Comparison of ENCODE assay signal across 11 mouse cellular contexts in genomic region chr13:97577081-97577785, GRCm38 (mm10).
DNase-seq lines count a peak whose midpoint lies in the region; ATAC-seq and TF ChIP-seq lines count a peak whose summit lies in the region.
"Had no signal": no experiment of that assay in that cellular context is flagged by ENCODE, and none has a peak within 500 bp of the region (broad histone marks: within the 10 kb centered on the region; RNA-seq: fewer than 3 reads in every experiment).

No protein-coding gene starts in this region.

- no peaks in the 10 kb centered on the region for H3K36me3 ChIP-seq in hindbrain, embryonic 13.5 days
- H3K36me3 ChIP-seq in hindbrain, embryonic 10.5 days: no peaks in the 10 kb centered on the region
- no peaks in the 10 kb centered on the region for H3K36me3 ChIP-seq in intestine, postnatal 0 days (ENCODE audit: control insufficient read depth, insufficient read depth)
- H3K36me3 ChIP-seq: midbrain, embryonic 12.5 days had no signal

- H3K9me3 ChIP-seq in hindbrain, embryonic 13.5 days: no peaks in the 10 kb centered on the region
- no peaks in the 10 kb centered on the region for H3K9me3 ChIP-seq in hindbrain, embryonic 10.5 days
- no peaks in the 10 kb centered on the region for H3K9me3 ChIP-seq in intestine, postnatal 0 days (ENCODE audit: control insufficient read depth)
- H3K9me3 ChIP-seq: midbrain, embryonic 12.5 days had no signal

- H3K4me1 ChIP-seq in hindbrain, embryonic 13.5 days (replicated peaks): peaks cover 14% of the 10 kb centered on the region
- peaks cover 65% of the 10 kb centered on the region for H3K4me1 ChIP-seq in hindbrain, embryonic 10.5 days (replicated peaks)
- H3K4me1 ChIP-seq in intestine, postnatal 0 days (replicated peaks; ENCODE audit: control insufficient read depth, insufficient read depth, low read length): no peaks in the 10 kb centered on the region

- no peak overlapping the region for H3K4me2 ChIP-seq in hindbrain, embryonic 13.5 days
- no peak overlapping the region for H3K4me2 ChIP-seq in intestine, postnatal 0 days (replicated peaks; ENCODE audit: low read depth)
- H3K4me2 ChIP-seq: midbrain, embryonic 12.5 days had no signal

- WGBS in hindbrain, embryonic 13.5 days: 48% methylated on average over 9 of the region's 9 CpGs
- 69% methylated on average over 9 of the region's 9 CpGs for WGBS in hindbrain, embryonic 10.5 days
- WGBS in intestine, postnatal 0 days: 57% methylated on average over 9 of the region's 9 CpGs

- TF ChIP-seq CTCF in brain, embryonic 14.5 days (IDR thresholded peaks at IDR 0.05; ENCODE audit: borderline replicate concordance, extremely low read depth, insufficient read depth, insufficient read length): no peak
- 0 out of 2 replicates have a peak, but pooled peaks have one; percentile 7 for TF ChIP-seq CTCF in intestine, postnatal 0 days (IDR thresholded peaks at IDR 0.05; ENCODE audit: low read depth)

- H3K27ac ChIP-seq in hindbrain, embryonic 13.5 days: peak overlapping the region; percentile 37
- no peak overlapping the region for H3K27ac ChIP-seq in hindbrain, embryonic 10.5 days
- H3K27ac ChIP-seq in intestine, postnatal 0 days (ENCODE audit: low read depth, low read length): no peak overlapping the region
- H3K27ac ChIP-seq: heart, adult 2 months; midbrain, embryonic 12.5 days had no signal

- H3K9ac ChIP-seq in hindbrain, embryonic 13.5 days: no peak overlapping the region
- H3K9ac ChIP-seq in intestine, postnatal 0 days (ENCODE audit: low read depth, low read length): no peak overlapping the region
- H3K9ac ChIP-seq: midbrain, embryonic 12.5 days had no signal

- no peak for ATAC-seq in hindbrain, embryonic 13.5 days (ENCODE audit: low FRiP score)
- no peak for ATAC-seq in intestine, postnatal 0 days

- no peaks in the 10 kb centered on the region for H3K27me3 ChIP-seq in hindbrain, embryonic 13.5 days
- no peaks in the 10 kb centered on the region; the same call in 1 of the 2 replicates for H3K27me3 ChIP-seq in hindbrain, embryonic 10.5 days (ENCODE audit: insufficient read depth, poor library complexity, severe bottlenecking)
- no peaks in the 10 kb centered on the region for H3K27me3 ChIP-seq in intestine, postnatal 0 days (replicated peaks; ENCODE audit: control insufficient read depth, insufficient read depth, low read length)

- no peak for DNase-seq in hindbrain, embryonic 10.5 days (ENCODE audit: low spot score)
- DNase-seq in Muller cell, postnatal 12 days (ENCODE audit: inconsistent ontology term): peak; percentile 86
- DNase-seq in brain, embryonic 14.5 days (ENCODE audit: low read depth): peak; percentile 66
- no peak for DNase-seq in frontal cortex, postnatal 36 days (ENCODE audit: low spot score in 2 of 2)
- no peak for DNase-seq in cerebellum, adult 11 months
- DNase-seq: cerebellum, adult 11-12 months; heart, adult 2 months had no signal

- H3K4me3 ChIP-seq in hindbrain, embryonic 13.5 days: no peak overlapping the region
- no peak overlapping the region for H3K4me3 ChIP-seq in hindbrain, embryonic 10.5 days
- no peak overlapping the region for H3K4me3 ChIP-seq in intestine, postnatal 0 days (ENCODE audit: low read depth, low read length)
- H3K4me3 ChIP-seq: erythroblast, embryonic 14.5 days; heart, adult 2 months; midbrain, embryonic 12.5 days had no signal

- TF ChIP-seq POLR2A in brain, embryonic 14.5 days (IDR thresholded peaks at IDR 0.05; ENCODE audit: borderline replicate concordance, extremely low read depth, insufficient read depth, insufficient read length, poor library complexity, severe bottlenecking): no peak

Comparison
In these comparisons a context has a peak if more than half of its experiments do, and no peak if none do; other contexts are left out.
1. DNase-seq: peak in Muller cell, postnatal 12 days (single experiment) and brain, embryonic 14.5 days (single experiment); none in hindbrain, embryonic 10.5 days (single experiment), frontal cortex, postnatal 36 days (0 of 2) and cerebellum, adult 11 months (single experiment).